Mouse (Mus musculus): Measurements from ENCODE around the gene Rpl10l. TPM values are rescaled to one million over a fixed set of nuclear protein-coding genes. Genes with fewer than 3 reads are reported as not detected.

The Rpl10l gene
- polyA plus RNA-seq (2015; fragmentation: Nextera tagmentation; extraction: Ambion mirVana), result not detected in 2 replicates

GRCm38 (mm10) chr12:66283991-66284622 lies at the start of gene Rpl10l:
Gene Rpl10l, minus strand, starts transcription at chr12:66284401.
- no peak within 1 kb of the TSS for H3K4me3 ChIP-seq
- 90% methylated on average over 44 of the region's 44 CpGs for WGBS
- peaks cover 7% of the 10 kb centered on the region for H3K9me3 ChIP-seq

GRCm38 (mm10) chr12:66275890-66276289 lies 8.3 kb downstream of the Rpl10l start:
- H3K4me1 ChIP-seq, result no peaks in the 10 kb centered on the region
- WGBS, result 65% methylated on average over 3 of the region's 3 CpGs
- no peak overlapping the region for H3K4me3 ChIP-seq
- H3K9ac ChIP-seq, result no peak overlapping the region
- no peaks in the 10 kb centered on the region for H3K9me3 ChIP-seq
- no peak for ATAC-seq (ENCODE audit: extremely low read depth, insufficient number of reproducible peaks, low FRiP score, low TSS enrichment)
- H3K27me3 ChIP-seq (replicated peaks), result no peaks in the 10 kb centered on the region
- H3K27ac ChIP-seq (replicated peaks), result no peak overlapping the region
- no peaks in the 10 kb centered on the region for H3K36me3 ChIP-seq
- H3K4me2 ChIP-seq, result no peak overlapping the region

More at GRCm38 (mm10) chr12:66283991-66284622, at the start of gene Rpl10l:
- H3K4me1 ChIP-seq, result no peaks in the 10 kb centered on the region
- H3K27me3 ChIP-seq (replicated peaks), result no peaks in the 10 kb centered on the region
- no peak for ATAC-seq (ENCODE audit: extremely low read depth, insufficient number of reproducible peaks, low FRiP score, low TSS enrichment)
- no peak within 1 kb of the TSS for H3K27ac ChIP-seq (replicated peaks)
- H3K9ac ChIP-seq, result no peak within 1 kb of the TSS
- H3K4me2 ChIP-seq, result no peak within 1 kb of the TSS
- no peaks in the 10 kb centered on the region for H3K36me3 ChIP-seq

- H3K4me2 ChIP-seq, result no peak overlapping the region
- no peaks in the 10 kb centered on the region for H3K36me3 ChIP-seq
- no peaks in the 10 kb centered on the region for H3K27me3 ChIP-seq (replicated peaks)
- no peak overlapping the region for H3K4me3 ChIP-seq
- no peaks in the 10 kb centered on the region for H3K4me1 ChIP-seq
- no peak overlapping the region for H3K9ac ChIP-seq
- no peak for ATAC-seq (ENCODE audit: extremely low read depth, insufficient number of reproducible peaks, low FRiP score, low TSS enrichment)
- no peaks in the 10 kb centered on the region for H3K9me3 ChIP-seq
- H3K27ac ChIP-seq (replicated peaks), result no peak overlapping the region
- 78% methylated on average over 6 of the region's 6 CpGs for WGBS
Measured at GRCm38 (mm10) chr12:66245461-66246099, 38.6 kb downstream of the Rpl10l start.

- no peak overlapping the region for H3K27ac ChIP-seq (replicated peaks)
- no peaks in the 10 kb centered on the region for H3K36me3 ChIP-seq
- no peak overlapping the region for H3K9ac ChIP-seq
- no peaks in the 10 kb centered on the region for H3K4me1 ChIP-seq
- H3K4me2 ChIP-seq, result no peak overlapping the region
- no peaks in the 10 kb centered on the region for H3K9me3 ChIP-seq
- no peak for ATAC-seq (ENCODE audit: extremely low read depth, insufficient number of reproducible peaks, low FRiP score, low TSS enrichment)
- WGBS, result 59% methylated on average over 3 of the region's 3 CpGs
- H3K27me3 ChIP-seq (replicated peaks), result no peaks in the 10 kb centered on the region
- H3K4me3 ChIP-seq, result no peak overlapping the region
Measured at GRCm38 (mm10) chr12:66234158-66234557, 50.0 kb downstream of the Rpl10l start.

Measured in heart, embryonic 13.5 days (tissue).